Mouse (Mus musculus) forebrain, embryonic 15.5 days (tissue): ENCODE measurements at regions not wholly inside any gene's neighbourhood (a gene's known extent, or its start where the extent isn't known, plus 50 kb on each side); places are given as distances from the start of the nearest gene placed in this dataset.

ENCODE experiments used
- ATAC-seq: fragments of 200-750 bp; cut with Nextera tagmentation; replicated peaks from 2 replicates; pipeline ENCODE4 v1.8.0; 2017; ENCODE audit warnings: mild to moderate bottlenecking, moderate TSS enrichment, moderate library complexity
- H3K27ac ChIP-seq: fragments of 300-500 bp; sonication (generic); replicated peaks from 2 replicates; pipeline ENCODE4 v1.5.1; 2015; ENCODE audit warnings: mild to moderate bottlenecking, inconsistent platforms
- H3K27me3 ChIP-seq: fragments of 300-500 bp; sonication (generic); 2 replicates; pipeline ENCODE4 v1.6.1; 2015; ENCODE audit warnings: inconsistent platforms
- H3K36me3 ChIP-seq: fragments of 300-500 bp; sonication (generic); 2 replicates; pipeline ENCODE4 v1.6.1; 2015; ENCODE audit warnings: mild to moderate bottlenecking, inconsistent platforms
- H3K4me1 ChIP-seq: fragments of 300-500 bp; sonication (generic); 2 replicates; pipeline ENCODE4 v1.6.1; 2015; ENCODE audit warnings: inconsistent platforms
- H3K4me2 ChIP-seq: fragments of 300-500 bp; sonication (generic); replicated peaks from 2 replicates; pipeline ENCODE4 v1.6.1; 2015; ENCODE audit warnings: mild to moderate bottlenecking, inconsistent platforms
- H3K4me3 ChIP-seq: fragments of 300-500 bp; sonication (generic); 2 replicates; pipeline ENCODE4 v1.5.1; 2015; ENCODE audit warnings: mild to moderate bottlenecking, inconsistent platforms
- H3K9ac ChIP-seq: fragments of 300-500 bp; sonication (generic); replicated peaks from 2 replicates; pipeline ENCODE4 v1.6.1; 2015; ENCODE audit warnings: mild to moderate bottlenecking, inconsistent platforms
- H3K9me3 ChIP-seq: fragments of 300-500 bp; sonication (generic); 2 replicates; pipeline ENCODE4 v1.6.1; 2016; ENCODE audit warnings: inconsistent platforms
- WGBS: fragments of 180-500 bp; shearing (Covaris S2); methylation state at CpG from one replicate; pipeline ENCODE4 v1.1.7; 2015; ENCODE audit warnings: mixed read lengths; 5-methylcytosine and 5-hydroxymethylcytosine counted together

GRCm38 (mm10) chr10:100792166-100792565 lies 201.9 kb downstream of the 1700017N19Rik start:
- H3K4me1 ChIP-seq = no peaks in the 10 kb centered on the region
- H3K27me3 ChIP-seq = no peaks in the 10 kb centered on the region
- no peak overlapping the region for H3K27ac ChIP-seq
- 50% methylated on average over 3 of the region's 3 CpGs for WGBS
- no peak overlapping the region for H3K4me2 ChIP-seq
- no peak for ATAC-seq
- H3K9ac ChIP-seq = no peak overlapping the region
- no peaks in the 10 kb centered on the region for H3K9me3 ChIP-seq
- no peaks in the 10 kb centered on the region for H3K36me3 ChIP-seq
- H3K4me3 ChIP-seq = no peak overlapping the region

GRCm38 (mm10) chr10:100792569-100792968 lies 202.3 kb downstream of the 1700017N19Rik start:
- H3K4me1 ChIP-seq = no peaks in the 10 kb centered on the region
- no peak overlapping the region for H3K27ac ChIP-seq
- no peak overlapping the region for H3K4me2 ChIP-seq
- no peaks in the 10 kb centered on the region for H3K36me3 ChIP-seq
- no peak overlapping the region for H3K4me3 ChIP-seq
- no peak for ATAC-seq
- no peak overlapping the region for H3K9ac ChIP-seq
- H3K27me3 ChIP-seq = no peaks in the 10 kb centered on the region
- WGBS = 41% methylated on average over 4 of the region's 4 CpGs
- no peaks in the 10 kb centered on the region for H3K9me3 ChIP-seq

GRCm38 (mm10) chr10:100795215-100795972 lies 205.1 kb downstream of the 1700017N19Rik start:
- 39% methylated on average over 6 of the region's 6 CpGs for WGBS

GRCm38 (mm10) chr10:100811639-100812038 lies 221.4 kb downstream of the 1700017N19Rik start:
- Histone ChIP-seq H3K4me2 (no peak overlapping the region), H3K4me1 (no peaks in the 10 kb centered on the region), H3K27me3 (no peaks in the 10 kb centered on the region), H3K4me3 (no peak overlapping the region), H3K9me3 (no peaks in the 10 kb centered on the region), H3K36me3 (no peaks in the 10 kb centered on the region), H3K27ac (no peak overlapping the region), H3K9ac (no peak overlapping the region)
- ATAC-seq = no peak
- 80% methylated on average over 2 of the region's 2 CpGs for WGBS

More at GRCm38 (mm10) chr10:100795215-100795972, 205.1 kb downstream of the 1700017N19Rik start:
- Histone ChIP-seq H3K4me2 (no peak overlapping the region), H3K4me1 (no peaks in the 10 kb centered on the region), H3K27me3 (no peaks in the 10 kb centered on the region), H3K4me3 (no peak overlapping the region), H3K9me3 (no peaks in the 10 kb centered on the region), H3K27ac (0 out of 2 replicates have a peak overlapping the region, but pooled peaks have one; percentile 11), H3K9ac (no peak overlapping the region), H3K36me3 (no peaks in the 10 kb centered on the region)
- peak; percentile 90 for ATAC-seq

GRCm38 (mm10) chr10:100834794-100835193 lies 244.5 kb downstream of the 1700017N19Rik start:
- 78% methylated on average over 4 of the region's 4 CpGs for WGBS
- no peaks in the 10 kb centered on the region for H3K9me3 ChIP-seq
- H3K4me2 ChIP-seq = no peak overlapping the region
- ATAC-seq = no peak
- H3K27me3 ChIP-seq = no peaks in the 10 kb centered on the region
- no peak overlapping the region for H3K4me3 ChIP-seq
- no peak overlapping the region for H3K9ac ChIP-seq
- H3K4me1 ChIP-seq = no peaks in the 10 kb centered on the region
- H3K36me3 ChIP-seq = no peaks in the 10 kb centered on the region
- H3K27ac ChIP-seq = no peak overlapping the region

GRCm38 (mm10) chr10:100853213-100853612 lies 262.9 kb downstream of the 1700017N19Rik start:
- H3K4me1 ChIP-seq = no peaks in the 10 kb centered on the region
- no peaks in the 10 kb centered on the region for H3K9me3 ChIP-seq
- H3K4me3 ChIP-seq = no peak overlapping the region
- no peak for ATAC-seq
- H3K27me3 ChIP-seq = no peaks in the 10 kb centered on the region
- no peaks in the 10 kb centered on the region for H3K36me3 ChIP-seq
- H3K9ac ChIP-seq = no peak overlapping the region
- H3K4me2 ChIP-seq = no peak overlapping the region
- no peak overlapping the region for H3K27ac ChIP-seq

GRCm38 (mm10) chr10:100856509-100856908 lies 266.2 kb downstream of the 1700017N19Rik start:
- Histone ChIP-seq H3K27ac (no peak overlapping the region), H3K9ac (no peak overlapping the region), H3K27me3 (no peaks in the 10 kb centered on the region), H3K9me3 (no peaks in the 10 kb centered on the region), H3K4me3 (no peak overlapping the region), H3K4me2 (no peak overlapping the region), H3K4me1 (no peaks in the 10 kb centered on the region), H3K36me3 (no peaks in the 10 kb centered on the region)
- no peak for ATAC-seq
- 41% methylated on average over 3 of the region's 3 CpGs for WGBS

- H3K4me2 ChIP-seq = peak overlapping the region; percentile 11; the same call in 1 of the 2 replicates
Observed at GRCm38 (mm10) chr10:100865501-100866181, 275.4 kb downstream of the 1700017N19Rik start.

GRCm38 (mm10) chr10:100868360-100868916 lies 278.2 kb downstream of the 1700017N19Rik start:
- no peaks in the 10 kb centered on the region for H3K27me3 ChIP-seq
- WGBS = 56% methylated on average over 3 of the region's 3 CpGs
- no peaks in the 10 kb centered on the region for H3K9me3 ChIP-seq
- no peak overlapping the region for H3K4me2 ChIP-seq
- no peak overlapping the region for H3K27ac ChIP-seq
- no peak for ATAC-seq
- peaks cover 11% of the 10 kb centered on the region for H3K4me1 ChIP-seq
- no peaks in the 10 kb centered on the region for H3K36me3 ChIP-seq
- H3K9ac ChIP-seq = no peak overlapping the region
- no peak overlapping the region for H3K4me3 ChIP-seq

More at GRCm38 (mm10) chr10:100865501-100866181, 275.4 kb downstream of the 1700017N19Rik start:
- 3% methylated on average over 6 of the region's 6 CpGs for WGBS
- H3K4me1 ChIP-seq = peaks cover 11% of the 10 kb centered on the region
- no peak overlapping the region; the same call in 1 of the 2 replicates for H3K27ac ChIP-seq
- H3K9ac ChIP-seq = no peak overlapping the region
- no peaks in the 10 kb centered on the region for H3K27me3 ChIP-seq
- no peaks in the 10 kb centered on the region for H3K9me3 ChIP-seq
- ATAC-seq = peak; percentile 98
- no peaks in the 10 kb centered on the region for H3K36me3 ChIP-seq
- H3K4me3 ChIP-seq = peak overlapping the region; percentile 11; the same call in 1 of the 2 replicates

- Histone ChIP-seq H3K27ac (no peak overlapping the region), H3K4me1 (peaks cover 14% of the 10 kb centered on the region), H3K4me3 (no peak overlapping the region), H3K36me3 (no peaks in the 10 kb centered on the region), H3K9me3 (no peaks in the 10 kb centered on the region), H3K4me2 (no peak overlapping the region), H3K27me3 (no peaks in the 10 kb centered on the region), H3K9ac (no peak overlapping the region)
- peak; percentile 41; the same call in 1 of the 2 replicates for ATAC-seq
- WGBS = 47% methylated on average over 2 of the region's 2 CpGs
Observed at GRCm38 (mm10) chr10:100882584-100882983, 292.3 kb downstream of the 1700017N19Rik start.

- Histone ChIP-seq H3K4me1 (no peaks in the 10 kb centered on the region), H3K36me3 (no peaks in the 10 kb centered on the region), H3K4me2 (no peak overlapping the region), H3K4me3 (no peak overlapping the region), H3K9me3 (no peaks in the 10 kb centered on the region), H3K27me3 (no peaks in the 10 kb centered on the region), H3K9ac (no peak overlapping the region), H3K27ac (no peak overlapping the region)
- no peak for ATAC-seq
- WGBS = 67% methylated on average over 2 of the region's 2 CpGs
Observed at GRCm38 (mm10) chr10:100922976-100923375, 332.7 kb downstream of the 1700017N19Rik start.

- Histone ChIP-seq H3K36me3 (no peaks in the 10 kb centered on the region), H3K9me3 (no peaks in the 10 kb centered on the region), H3K27me3 (no peaks in the 10 kb centered on the region), H3K4me3 (no peak overlapping the region), H3K4me2 (no peak overlapping the region), H3K4me1 (no peaks in the 10 kb centered on the region), H3K27ac (0 out of 2 replicates have a peak overlapping the region, but pooled peaks have one; percentile 34), H3K9ac (no peak overlapping the region)
- WGBS = 61% methylated on average over 3 of the region's 3 CpGs
- ATAC-seq = peak; percentile 63; the same call in 1 of the 2 replicates
Observed at GRCm38 (mm10) chr10:100927086-100927485, 336.8 kb downstream of the 1700017N19Rik start.
